Mouse (Mus musculus) liver, adult 2 months (tissue): ENCODE results near the gene Prdm16. TPM values are rescaled to one million over a fixed set of nuclear protein-coding genes. Genes with fewer than 3 reads are reported as not detected.

ENCODE experiments used
- DNase-seq: peaks from one replicate; pipeline ENCODE4 v3.0.0-alpha.2; 2011; ENCODE audit warnings: low read depth, low spot score; ENCODE audit errors: extremely low read depth
- H3K27ac ChIP-seq: fragments of 200-500 bp; replicated peaks from 2 replicates; pipeline ENCODE4 v1.5.1; 2012; ENCODE audit warnings: low read depth, mild to moderate bottlenecking, control low read depth, inconsistent platforms, low read length; ENCODE audit not compliant: insufficient read depth
- H3K27me3 ChIP-seq: fragments of 200-500 bp; 2 replicates; pipeline ENCODE4 v1.6.1; 2012; ENCODE audit warnings: mild to moderate bottlenecking, moderate library complexity, low read length, inconsistent platforms; ENCODE audit not compliant: control insufficient read depth, insufficient read depth
- H3K36me3 ChIP-seq: fragments of 200-500 bp; 2 replicates; pipeline ENCODE4 v1.6.1; 2012; ENCODE audit warnings: low read length, inconsistent platforms; ENCODE audit not compliant: control insufficient read depth, insufficient read depth
- H3K4me1 ChIP-seq: fragments of 200-500 bp; 2 replicates; pipeline ENCODE4 v1.6.1; 2011; ENCODE audit warnings: low read length; ENCODE audit not compliant: control insufficient read depth, insufficient read depth
- H3K4me3 ChIP-seq: fragments of 200-500 bp; 2 replicates; pipeline ENCODE4 v1.5.1; 2011; ENCODE audit warnings: low read depth, mild to moderate bottlenecking, control low read depth, low read length, moderate library complexity; ENCODE audit not compliant: insufficient read depth
- H3K79me2 ChIP-seq: fragments of 200-500 bp; 2 replicates; pipeline ENCODE4 v1.6.1; 2012; ENCODE audit warnings: inconsistent platforms, mild to moderate bottlenecking, low read length, moderate library complexity; ENCODE audit not compliant: control insufficient read depth, insufficient read depth
- H3K9ac ChIP-seq: fragments of 200-500 bp; 2 replicates; pipeline ENCODE4 v1.6.1; 2012; ENCODE audit warnings: low read depth, mild to moderate bottlenecking, control low read depth, inconsistent platforms, low read length
- CTCF ChIP-seq: fragments of 200-500 bp; IDR thresholded peaks from 2 replicates; pipeline ENCODE4 v1.5.1; 2011; ENCODE audit warnings: low read depth, low read length, control low read depth
- POLR2A ChIP-seq: fragments of 200-500 bp; IDR thresholded peaks from 2 replicates; pipeline ENCODE4 v1.6.1; 2011; ENCODE audit warnings: low read length, control low read depth; ENCODE audit not compliant: insufficient read depth; ENCODE audit errors: extremely low read depth
- WGBS: fragments of 180-500 bp; shearing (Covaris S2); methylation state at CpG from one replicate; pipeline ENCODE4 v1.1.7; 2018; 5-methylcytosine and 5-hydroxymethylcytosine counted together
- polyA plus RNA-seq: library from polyadenylated mRNA; depleted of rRNA; stranded (reverse); fragments of >200 nt; gene quantifications from 2 replicates; pipeline ENCODE4 v1.2.3, GENCODE M21; 2012
- total RNA-seq: library from RNA; depleted of rRNA; stranded (reverse); fragments of >200 nt; gene quantifications from 2 replicates; pipeline ENCODE4 v1.2.3, GENCODE M21; 2014

Prdm16 gene
- total and polyA plus RNA-seq, 2 experiments, result 0.22 to 0.37 TPM

- Histone ChIP-seq H3K4me3 (no peak overlapping the region), H3K36me3 (no peaks in the 10 kb centered on the region), H3K27ac (no peak overlapping the region), H3K9ac (no peak overlapping the region), H3K79me2 (no peaks in the 10 kb centered on the region), H3K27me3 (no peaks in the 10 kb centered on the region), H3K4me1 (no peaks in the 10 kb centered on the region)
- WGBS, result 53% methylated on average over 5 of the region's 5 CpGs
- TF ChIP-seq POLR2A, result no peak
- no peak for TF ChIP-seq CTCF
- no peak for DNase-seq
Observed at GRCm38 (mm10) chr4:154401379-154401778, 235.3 kb downstream of the Prdm16 start.

DNA sequence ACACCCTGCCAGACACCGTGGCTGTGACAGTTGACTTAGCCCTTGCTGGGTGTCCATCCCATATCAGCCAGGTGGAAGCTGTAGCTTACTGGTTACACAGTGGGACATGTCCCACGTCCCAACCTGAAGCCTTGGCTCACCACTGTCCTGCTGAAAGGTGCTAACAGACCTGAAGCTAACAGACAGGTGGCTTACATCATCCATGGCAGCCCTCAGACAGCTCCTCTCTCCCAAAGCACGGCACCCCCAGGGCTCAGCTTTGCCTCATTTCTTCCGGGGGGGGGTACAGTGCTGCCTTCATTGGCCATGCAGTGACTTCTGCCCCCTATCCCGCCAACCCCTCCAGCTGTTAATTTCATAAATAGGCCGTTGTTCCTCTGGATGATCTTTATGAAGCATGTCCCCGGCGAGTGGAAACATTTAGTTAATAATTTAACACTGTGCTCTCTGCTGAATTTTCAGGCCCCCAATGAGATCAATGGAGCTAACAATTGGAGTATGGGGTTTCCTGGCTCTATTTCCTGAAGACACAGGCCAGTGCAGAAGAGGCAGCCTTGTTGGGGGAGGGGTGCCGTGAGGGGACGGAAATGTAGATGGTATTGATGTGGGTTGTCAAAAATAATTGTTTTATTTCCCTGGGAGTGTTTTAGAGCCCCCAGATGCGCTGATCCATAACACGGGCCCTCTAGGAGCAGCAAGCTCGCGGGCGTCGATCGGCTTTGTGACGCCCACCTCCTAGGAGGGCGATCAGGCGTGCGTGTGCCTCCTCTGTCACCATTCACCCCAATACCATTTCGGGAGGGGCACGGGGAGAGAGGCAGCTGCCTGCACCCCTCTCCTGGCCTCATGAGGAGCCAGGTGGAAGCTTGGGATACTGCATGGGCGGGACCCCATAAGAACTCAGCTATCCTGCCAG is 236.2 kb downstream of the Prdm16 start:
- no peak for DNase-seq
- no peaks in the 10 kb centered on the region for H3K4me1 ChIP-seq

GRCm38 (mm10) chr4:154399634-154400033 is 237.0 kb downstream of the Prdm16 start:
- DNase-seq, result no peak
- H3K4me3 ChIP-seq, result no peak overlapping the region
- no peak overlapping the region for H3K27ac ChIP-seq
- TF ChIP-seq CTCF (no peak), POLR2A (no peak)
- H3K9ac ChIP-seq, result no peak overlapping the region
- H3K36me3 ChIP-seq, result no peaks in the 10 kb centered on the region
- 90% methylated on average over 11 of the region's 11 CpGs for WGBS
- no peaks in the 10 kb centered on the region for H3K4me1 ChIP-seq
- no peaks in the 10 kb centered on the region for H3K27me3 ChIP-seq
- H3K79me2 ChIP-seq, result no peaks in the 10 kb centered on the region

More for the DNA sequence above, 236.2 kb downstream of the Prdm16 start:
- H3K27me3 ChIP-seq, result no peaks in the 10 kb centered on the region
- no peak overlapping the region for H3K27ac ChIP-seq
- H3K4me3 ChIP-seq, result no peak overlapping the region
- H3K9ac ChIP-seq, result no peak overlapping the region
- no peaks in the 10 kb centered on the region for H3K79me2 ChIP-seq
- TF ChIP-seq POLR2A, result no peak
- no peak for TF ChIP-seq CTCF
- no peaks in the 10 kb centered on the region for H3K36me3 ChIP-seq
- 60% methylated on average over 24 of the region's 24 CpGs for WGBS

DNA sequence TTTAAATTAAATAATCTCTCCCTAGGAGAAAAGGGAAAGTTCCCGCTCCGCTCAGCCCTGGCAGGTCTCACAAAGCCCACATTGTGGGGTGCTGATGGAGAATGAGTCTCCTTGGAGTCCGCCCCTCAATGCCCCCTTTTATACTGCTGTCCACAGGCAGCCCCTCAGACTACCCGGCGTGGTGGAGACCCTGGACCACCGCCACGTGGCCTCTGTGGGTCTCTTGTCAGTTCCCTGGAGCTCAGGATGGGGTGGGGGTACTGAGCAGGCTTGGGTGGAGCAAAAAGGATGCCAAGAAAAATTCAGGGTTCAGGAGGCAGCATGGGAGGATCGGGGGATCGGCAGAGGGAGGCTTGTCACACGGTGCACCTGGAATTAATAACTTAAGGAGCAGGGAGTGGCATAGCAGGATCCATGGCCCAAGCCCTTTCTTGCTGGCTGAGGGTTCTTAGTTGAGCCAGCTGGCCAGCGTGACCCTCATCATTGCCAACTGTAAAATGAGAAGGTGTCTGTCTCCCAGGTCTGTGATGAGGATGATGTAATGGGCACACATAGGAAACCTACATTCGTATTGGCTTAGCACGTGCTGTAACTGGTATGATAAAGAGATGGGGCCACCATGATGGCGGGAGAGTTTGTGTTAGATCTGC is 239.9 kb downstream of the Prdm16 start:
- DNase-seq, result no peak

GRCm38 (mm10) chr4:154394123-154394722 is 242.4 kb downstream of the Prdm16 start:
- H3K27me3 ChIP-seq, result no peaks in the 10 kb centered on the region
- no peak overlapping the region for H3K27ac ChIP-seq
- DNase-seq, result no peak
- 58% methylated on average over 7 of the region's 7 CpGs for WGBS
- no peaks in the 10 kb centered on the region for H3K4me1 ChIP-seq
- no peak overlapping the region for H3K9ac ChIP-seq
- H3K79me2 ChIP-seq, result no peaks in the 10 kb centered on the region
- H3K4me3 ChIP-seq, result no peak overlapping the region
- no peak for TF ChIP-seq CTCF
- no peaks in the 10 kb centered on the region for H3K36me3 ChIP-seq

More for the DNA sequence above, 239.9 kb downstream of the Prdm16 start:
- no peaks in the 10 kb centered on the region for H3K79me2 ChIP-seq
- TF ChIP-seq POLR2A (no peak), CTCF (no peak)
- H3K36me3 ChIP-seq, result no peaks in the 10 kb centered on the region
- H3K27ac ChIP-seq, result no peak overlapping the region
- H3K4me1 ChIP-seq, result no peaks in the 10 kb centered on the region
- no peak overlapping the region for H3K9ac ChIP-seq
- 93% methylated on average over 14 of the region's 14 CpGs for WGBS
- H3K4me3 ChIP-seq, result no peak overlapping the region
- no peaks in the 10 kb centered on the region for H3K27me3 ChIP-seq
